Mouse (Mus musculus): ENCODE results near the gene Lgals2. TPM values are rescaled to one million over a fixed set of nuclear protein-coding genes. Genes with fewer than 3 reads are reported as not detected.
"Not testable (repeated sequence)": the region's sequence is repeated elsewhere in the genome, so short reads cannot be mapped to it uniquely, and the experiment has no call there.

Lgals2 gene
- polyA plus RNA-seq, 1 experiment from 2014 or later: 6.9 TPM

DNA sequence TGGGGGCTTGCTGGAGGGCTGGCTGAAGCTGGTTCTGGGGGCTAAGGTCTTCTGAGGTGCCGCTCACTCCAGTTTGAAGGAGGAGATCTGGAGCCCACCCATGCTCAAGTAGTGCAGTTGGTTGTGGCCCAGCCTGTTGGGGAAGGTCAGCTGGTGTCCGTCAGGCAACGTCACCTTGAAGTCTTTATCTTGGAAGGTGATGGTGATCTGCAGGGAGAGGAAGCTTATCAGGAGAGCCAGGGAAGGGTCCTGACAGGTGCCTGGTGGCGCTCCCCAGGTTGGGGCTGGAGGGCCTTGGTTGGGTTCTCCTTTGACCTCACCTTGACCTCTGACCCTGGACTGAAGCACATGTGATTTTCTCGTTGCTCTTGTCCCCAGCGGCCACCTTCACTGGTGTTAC is 4.4 kb downstream of the Lgals2 start:
- H3K4me3 ChIP-seq (ENCODE audit: low read depth, low read length): no peak overlapping the region
- no peaks in the 10 kb centered on the region; the same call in none of the 2 replicates for H3K36me3 ChIP-seq (ENCODE audit: control insufficient read depth, insufficient read depth, low read length)
- H3K27ac ChIP-seq (ENCODE audit: low read depth, low read length): no peak overlapping the region
- H3K4me2 ChIP-seq: peak overlapping the region; percentile 50; the same call in 1 of the 2 replicates
- H3K27me3 ChIP-seq (replicated peaks; ENCODE audit: control insufficient read depth, insufficient read depth, low read length): no peaks in the 10 kb centered on the region
- WGBS: 37% methylated on average over 6 of the region's 6 CpGs
- ATAC-seq (replicated peaks; ENCODE audit: low FRiP score): no peak
- peaks cover 15% of the 10 kb centered on the region for H3K4me1 ChIP-seq (replicated peaks; ENCODE audit: control insufficient read depth, insufficient read depth, low read length)
- no peak for DNase-seq (ENCODE audit: low spot score)
- no peaks in the 10 kb centered on the region for H3K9me3 ChIP-seq (ENCODE audit: control insufficient read depth, low read length)
- H3K9ac ChIP-seq (ENCODE audit: low read depth, low read length): no peak overlapping the region

DNA sequence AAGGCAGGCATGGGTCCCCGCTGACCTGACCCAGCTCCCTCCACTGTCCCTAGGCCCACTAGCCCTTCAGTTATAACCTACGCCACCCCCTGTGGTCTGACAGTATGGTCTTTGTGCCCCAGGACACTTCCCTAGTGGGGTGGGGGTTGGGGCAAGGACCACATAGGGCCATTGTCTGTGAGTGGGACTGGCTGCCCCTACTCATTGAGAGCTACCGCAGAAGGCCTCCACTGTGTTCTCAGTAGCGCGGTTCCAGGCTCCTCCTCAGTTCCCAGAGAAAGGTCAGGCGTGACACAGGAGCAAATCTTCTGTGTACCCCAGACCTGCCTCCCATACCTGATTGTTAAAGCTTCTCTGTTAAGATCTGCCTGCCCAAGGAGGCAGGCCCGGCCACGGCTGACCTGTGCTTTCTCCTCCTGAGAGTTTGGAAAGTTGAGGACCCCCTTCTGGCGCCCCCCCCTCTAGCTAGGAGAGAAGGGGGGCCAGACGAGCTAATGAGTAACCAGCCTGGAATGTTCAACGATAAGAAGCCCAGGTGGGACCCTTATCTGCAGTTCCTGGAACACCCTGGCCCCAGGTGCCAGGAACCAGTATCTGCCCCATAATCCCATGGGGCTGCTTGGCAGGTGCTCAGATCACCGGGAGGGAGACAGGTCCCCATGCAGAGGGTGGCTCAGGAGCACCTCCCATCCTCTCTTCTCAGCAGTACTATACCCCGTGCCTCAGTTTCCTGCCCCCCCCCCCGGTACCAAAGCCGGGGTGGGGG is 5.1 kb downstream of the Lgals2 start:
- Histone ChIP-seq H3K9me3 (ENCODE audit: control insufficient read depth, low read length) (no peaks in the 10 kb centered on the region), H3K27me3 (replicated peaks; ENCODE audit: control insufficient read depth, insufficient read depth, low read length) (no peaks in the 10 kb centered on the region), H3K4me3 (ENCODE audit: low read depth, low read length) (no peak overlapping the region), H3K36me3 (ENCODE audit: control insufficient read depth, insufficient read depth, low read length) (no peaks in the 10 kb centered on the region; the same call in none of the 2 replicates), H3K9ac (ENCODE audit: low read depth, low read length) (no peak overlapping the region), H3K27ac (ENCODE audit: low read depth, low read length) (no peak overlapping the region), H3K4me1 (replicated peaks; ENCODE audit: control insufficient read depth, insufficient read depth, low read length) (peaks cover 21% of the 10 kb centered on the region), H3K4me2 (no peak overlapping the region)
- ATAC-seq (replicated peaks; ENCODE audit: low FRiP score) (no peak), DNase-seq (ENCODE audit: low spot score) (no peak)
- 66% methylated on average over 14 of the region's 15 CpGs for WGBS

DNA sequence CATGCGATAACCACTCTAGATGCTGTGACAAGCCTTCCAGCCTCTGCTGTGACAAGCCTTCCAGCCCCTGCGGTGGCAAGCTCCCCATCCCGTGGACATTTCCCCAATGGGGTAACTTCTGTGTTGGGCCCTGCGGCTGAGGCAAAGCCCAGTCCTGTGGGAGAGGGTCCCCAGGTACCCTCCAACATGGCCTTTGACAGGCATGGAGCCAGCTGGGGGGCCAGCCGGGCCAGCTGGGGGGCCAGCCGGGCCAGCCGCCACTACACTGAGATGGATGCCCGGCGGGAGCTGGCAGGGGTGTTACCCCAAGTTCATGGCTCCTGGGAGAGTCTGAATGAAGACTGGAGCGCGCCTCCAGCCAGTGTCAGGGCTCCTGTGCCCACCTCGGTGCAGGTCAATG is 5.8 kb downstream of the Lgals2 start:
- ATAC-seq (replicated peaks; ENCODE audit: low FRiP score): no peak
- Histone ChIP-seq H3K4me3 (ENCODE audit: low read depth, low read length) (no peak overlapping the region), H3K36me3 (ENCODE audit: control insufficient read depth, insufficient read depth, low read length) (no peaks in the 10 kb centered on the region; the same call in none of the 2 replicates), H3K4me1 (replicated peaks; ENCODE audit: control insufficient read depth, insufficient read depth, low read length) (peaks cover 23% of the 10 kb centered on the region), H3K27ac (ENCODE audit: low read depth, low read length) (no peak overlapping the region), H3K4me2 (no peak overlapping the region), H3K27me3 (replicated peaks; ENCODE audit: control insufficient read depth, insufficient read depth, low read length) (no peaks in the 10 kb centered on the region), H3K9me3 (ENCODE audit: control insufficient read depth, low read length) (no peaks in the 10 kb centered on the region), H3K9ac (ENCODE audit: low read depth, low read length) (no peak overlapping the region)
- DNase-seq (ENCODE audit: low spot score): no peak
- 82% methylated on average over 12 of the region's 12 CpGs for WGBS

DNA sequence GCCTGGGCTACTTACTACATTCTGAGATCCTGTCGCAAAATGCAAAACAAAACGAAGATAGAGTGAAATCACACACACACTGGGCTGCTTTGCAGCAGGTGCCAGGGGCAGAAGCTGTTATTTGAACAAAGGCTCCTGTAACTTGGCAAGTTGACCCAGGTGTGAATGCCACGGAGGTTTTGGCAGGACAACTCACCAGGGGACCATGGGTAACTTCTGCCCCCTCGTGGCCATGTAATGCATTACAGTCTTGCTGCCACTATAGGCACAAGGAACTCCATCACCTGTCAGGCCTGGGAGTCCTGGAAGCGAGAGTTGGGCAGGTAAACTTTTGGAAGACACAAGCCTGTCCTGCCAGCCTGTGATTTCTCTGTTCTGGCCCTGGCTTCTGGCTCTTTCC is 6.9 kb downstream of the Lgals2 start:
- Histone ChIP-seq H3K4me3 (ENCODE audit: low read depth, low read length) (no peak overlapping the region), H3K36me3 (ENCODE audit: control insufficient read depth, insufficient read depth, low read length) (no peaks in the 10 kb centered on the region; the same call in none of the 2 replicates), H3K27me3 (replicated peaks; ENCODE audit: control insufficient read depth, insufficient read depth, low read length) (peaks cover 10% of the 10 kb centered on the region), H3K4me1 (replicated peaks; ENCODE audit: control insufficient read depth, insufficient read depth, low read length) (peaks cover 33% of the 10 kb centered on the region), H3K4me2 (no peak overlapping the region), H3K27ac (ENCODE audit: low read depth, low read length) (no peak overlapping the region), H3K9ac (ENCODE audit: low read depth, low read length) (no peak overlapping the region), H3K9me3 (ENCODE audit: control insufficient read depth, low read length) (no peaks in the 10 kb centered on the region)
- 28% methylated on average over 5 of the region's 5 CpGs for WGBS
- ATAC-seq (replicated peaks; ENCODE audit: low FRiP score) (no peak), DNase-seq (ENCODE audit: low spot score) (peak; percentile 74)

DNA sequence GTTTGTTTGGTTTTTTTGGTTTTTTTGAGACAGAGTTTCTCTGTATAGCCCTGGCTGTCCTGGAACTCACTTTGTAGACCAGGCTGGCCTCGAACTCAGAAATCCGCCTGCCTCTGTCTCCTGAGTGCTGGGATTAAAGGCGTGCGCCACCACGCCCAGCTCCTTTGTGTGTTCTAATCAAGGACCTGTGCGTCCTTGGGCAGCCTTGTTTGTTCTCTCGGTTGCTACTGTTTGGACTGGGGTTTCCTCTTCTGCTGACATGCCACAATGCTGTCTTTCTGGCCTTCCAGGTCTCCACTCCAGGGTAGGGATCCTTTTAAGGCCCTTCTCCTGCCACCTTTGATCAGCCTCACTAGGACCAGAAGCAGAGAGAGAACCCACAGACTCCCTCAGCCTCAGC is 8.5 kb downstream of the Lgals2 start:
- not testable (repeated sequence) for H3K9ac ChIP-seq (ENCODE audit: low read depth, low read length); DNase-seq (ENCODE audit: low spot score); H3K4me2 ChIP-seq; H3K36me3 ChIP-seq (ENCODE audit: control insufficient read depth, insufficient read depth, low read length); ATAC-seq (replicated peaks; ENCODE audit: low FRiP score); H3K9me3 ChIP-seq (ENCODE audit: control insufficient read depth, low read length); H3K4me3 ChIP-seq (ENCODE audit: low read depth, low read length); H3K27ac ChIP-seq (ENCODE audit: low read depth, low read length)
- H3K27me3 ChIP-seq (replicated peaks; ENCODE audit: control insufficient read depth, insufficient read depth, low read length): peaks cover 24% of the 10 kb centered on the region
- H3K4me1 ChIP-seq (replicated peaks; ENCODE audit: control insufficient read depth, insufficient read depth, low read length): peaks cover 36% of the 10 kb centered on the region
- 69% methylated on average over 6 of the region's 7 CpGs for WGBS

DNA sequence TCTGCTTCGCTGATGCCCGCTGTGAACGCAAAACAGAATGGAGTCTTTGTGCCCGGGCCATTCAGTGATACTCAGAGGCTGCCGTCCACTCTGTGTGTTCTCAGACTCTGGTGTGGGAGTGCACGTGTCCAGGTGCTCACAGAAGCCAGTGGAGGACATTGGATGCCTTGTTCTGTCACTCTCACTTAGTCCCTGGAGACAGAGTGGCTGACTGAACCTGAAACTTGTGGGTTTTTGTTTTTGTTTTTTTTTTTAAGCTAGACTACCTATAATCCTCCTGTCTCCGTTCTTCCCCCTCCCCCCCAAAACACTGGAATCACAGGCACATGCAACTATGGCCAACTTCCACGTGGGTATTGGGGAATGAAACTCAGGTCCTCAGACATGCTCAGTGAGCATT is 9.0 kb downstream of the Lgals2 start:
- H3K4me3 ChIP-seq (ENCODE audit: low read depth, low read length): no peak overlapping the region
- no peak overlapping the region for H3K4me2 ChIP-seq
- H3K36me3 ChIP-seq (ENCODE audit: control insufficient read depth, insufficient read depth, low read length): no peaks in the 10 kb centered on the region; the same call in none of the 2 replicates
- peaks cover 35% of the 10 kb centered on the region for H3K4me1 ChIP-seq (replicated peaks; ENCODE audit: control insufficient read depth, insufficient read depth, low read length)
- no peak for DNase-seq (ENCODE audit: low spot score)
- H3K9me3 ChIP-seq (ENCODE audit: control insufficient read depth, low read length): no peaks in the 10 kb centered on the region
- peaks cover 29% of the 10 kb centered on the region for H3K27me3 ChIP-seq (replicated peaks; ENCODE audit: control insufficient read depth, insufficient read depth, low read length)
- 87% methylated on average over 8 of the region's 8 CpGs for WGBS
- no peak overlapping the region for H3K9ac ChIP-seq (ENCODE audit: low read depth, low read length)
- no peak overlapping the region for H3K27ac ChIP-seq (ENCODE audit: low read depth, low read length)
- ATAC-seq (replicated peaks; ENCODE audit: low FRiP score): no peak

DNA sequence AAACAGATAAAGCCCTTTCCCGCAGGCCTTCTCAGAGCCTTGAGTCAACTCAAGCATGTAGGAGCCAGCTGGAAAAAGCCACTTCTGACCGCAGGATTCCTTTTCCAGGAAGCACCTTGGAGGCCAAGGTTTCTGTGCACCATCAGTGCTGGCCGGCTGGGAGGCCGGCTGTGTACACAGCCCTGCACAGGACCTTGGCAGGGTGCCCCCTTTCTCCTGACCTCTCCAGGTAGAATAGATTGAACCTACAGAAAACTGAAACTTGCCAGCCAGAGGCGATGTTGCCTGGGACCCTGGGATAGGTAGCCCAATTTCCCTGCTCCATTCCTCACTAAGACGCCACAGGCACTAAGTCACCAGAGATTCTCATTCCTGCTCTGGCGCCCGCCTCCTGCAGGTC is 9.5 kb downstream of the Lgals2 start:
- no peaks in the 10 kb centered on the region; the same call in none of the 2 replicates for H3K36me3 ChIP-seq (ENCODE audit: control insufficient read depth, insufficient read depth, low read length)
- H3K9ac ChIP-seq (ENCODE audit: low read depth, low read length): no peak overlapping the region
- no peaks in the 10 kb centered on the region for H3K9me3 ChIP-seq (ENCODE audit: control insufficient read depth, low read length)
- H3K27me3 ChIP-seq (replicated peaks; ENCODE audit: control insufficient read depth, insufficient read depth, low read length): peaks cover 33% of the 10 kb centered on the region
- DNase-seq (ENCODE audit: low spot score) (no peak), ATAC-seq (replicated peaks; ENCODE audit: low FRiP score) (no peak)
- H3K4me3 ChIP-seq (ENCODE audit: low read depth, low read length): no peak overlapping the region
- 79% methylated on average over 8 of the region's 8 CpGs for WGBS
- peak overlapping the region; percentile 73 for H3K4me2 ChIP-seq
- peaks cover 35% of the 10 kb centered on the region for H3K4me1 ChIP-seq (replicated peaks; ENCODE audit: control insufficient read depth, insufficient read depth, low read length)
- no peak overlapping the region for H3K27ac ChIP-seq (ENCODE audit: low read depth, low read length)

DNA sequence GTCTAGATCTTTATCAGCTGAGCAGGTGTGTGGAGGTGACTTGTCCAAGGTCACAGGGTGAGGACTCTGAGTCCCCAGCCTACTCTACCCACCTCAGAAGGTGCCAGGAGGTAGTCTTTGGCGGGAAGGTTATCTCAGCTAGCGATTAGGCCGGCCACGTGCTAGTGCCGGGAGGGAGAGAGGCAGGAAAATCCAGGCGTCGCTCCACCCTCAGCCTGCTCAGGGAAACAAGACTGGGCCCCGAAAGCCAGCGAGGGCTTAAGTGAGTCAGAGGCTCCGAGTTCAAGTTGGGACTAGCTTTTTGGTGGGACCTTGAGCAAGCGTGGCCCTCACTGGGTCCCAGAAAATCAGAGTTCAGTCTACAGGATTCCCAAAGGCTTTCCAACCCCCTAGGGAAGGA is 10.0 kb downstream of the Lgals2 start:
- H3K9ac ChIP-seq (ENCODE audit: low read depth, low read length): no peak overlapping the region
- DNase-seq (ENCODE audit: low spot score): no peak
- H3K9me3 ChIP-seq (ENCODE audit: control insufficient read depth, low read length): no peaks in the 10 kb centered on the region
- no peak overlapping the region for H3K27ac ChIP-seq (ENCODE audit: low read depth, low read length)
- H3K4me1 ChIP-seq (replicated peaks; ENCODE audit: control insufficient read depth, insufficient read depth, low read length): peaks cover 34% of the 10 kb centered on the region
- H3K36me3 ChIP-seq (ENCODE audit: control insufficient read depth, insufficient read depth, low read length): no peaks in the 10 kb centered on the region; the same call in none of the 2 replicates
- H3K4me2 ChIP-seq: peak overlapping the region; percentile 73
- H3K27me3 ChIP-seq (replicated peaks; ENCODE audit: control insufficient read depth, insufficient read depth, low read length): peaks cover 34% of the 10 kb centered on the region
- no peak overlapping the region for H3K4me3 ChIP-seq (ENCODE audit: low read depth, low read length)
- no peak for ATAC-seq (replicated peaks; ENCODE audit: low FRiP score)
- 43% methylated on average over 11 of the region's 11 CpGs for WGBS

DNA sequence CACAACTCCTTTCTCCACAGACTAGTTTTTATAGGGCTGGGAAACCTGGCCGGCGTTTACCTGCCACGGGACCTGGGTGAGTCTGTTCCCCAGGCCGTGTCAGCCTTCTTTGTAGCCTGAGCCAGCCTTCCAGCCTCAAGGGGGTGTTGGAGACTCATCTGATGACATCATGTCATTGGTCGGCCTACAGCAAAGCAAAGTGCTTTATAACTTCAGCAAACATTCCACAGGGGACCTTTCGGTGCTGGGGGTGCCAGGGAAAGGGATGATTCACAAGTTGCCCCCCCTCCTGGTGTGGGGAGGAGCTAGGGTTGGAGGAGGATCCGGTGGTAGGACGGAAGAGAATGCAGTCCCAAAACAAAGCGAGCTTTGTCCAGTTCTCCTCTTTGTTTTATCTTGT is 10.5 kb downstream of the Lgals2 start:
- H3K27me3 ChIP-seq (replicated peaks; ENCODE audit: control insufficient read depth, insufficient read depth, low read length): peaks cover 34% of the 10 kb centered on the region
- no peak overlapping the region for H3K27ac ChIP-seq (ENCODE audit: low read depth, low read length)
- DNase-seq (ENCODE audit: low spot score) (no peak), ATAC-seq (replicated peaks; ENCODE audit: low FRiP score) (no peak)
- no peaks in the 10 kb centered on the region for H3K9me3 ChIP-seq (ENCODE audit: control insufficient read depth, low read length)
- H3K4me3 ChIP-seq (ENCODE audit: low read depth, low read length): peak overlapping the region; percentile 56
- H3K36me3 ChIP-seq (ENCODE audit: control insufficient read depth, insufficient read depth, low read length): no peaks in the 10 kb centered on the region; the same call in none of the 2 replicates
- peak overlapping the region; percentile 15; the same call in 1 of the 2 replicates for H3K9ac ChIP-seq (ENCODE audit: low read depth, low read length)
- 33% methylated on average over 9 of the region's 9 CpGs for WGBS
- peaks cover 36% of the 10 kb centered on the region for H3K4me1 ChIP-seq (replicated peaks; ENCODE audit: control insufficient read depth, insufficient read depth, low read length)
- H3K4me2 ChIP-seq: peak overlapping the region; percentile 73
